Mouse (Mus musculus): ENCODE measurements around the gene Sult1a1. TPM values are rescaled to one million over a fixed set of nuclear protein-coding genes. Genes with fewer than 3 reads are reported as not detected.

The Sult1a1 gene
- total RNA-seq, 2 experiments from 2014 or later: 6.0 TPM; not detected in 1

GRCm38 (mm10) chr7:126632478-126632877, 43.8 kb downstream of the Sult1a1 start:
- ATAC-seq (replicated peaks; ENCODE audit: low FRiP score, poor library complexity, severe bottlenecking): no peak

- ATAC-seq (replicated peaks; ENCODE audit: low FRiP score, poor library complexity, severe bottlenecking): no peak
These were observed 45.3 kb downstream of the Sult1a1 start, which contains the start of gene Nupr1 for GRCm38 (mm10) chr7:126630824-126631518. TSS of gene Nupr1 (minus strand) at chr7:126630861.

- no peak for ATAC-seq (replicated peaks; ENCODE audit: low FRiP score, poor library complexity, severe bottlenecking)
These were observed 46.3 kb downstream of the Sult1a1 start for GRCm38 (mm10) chr7:126629915-126630314.

- ATAC-seq (replicated peaks; ENCODE audit: low FRiP score, poor library complexity, severe bottlenecking): no peak
These were observed 48.1 kb downstream of the Sult1a1 start for GRCm38 (mm10) chr7:126628111-126628510.

GRCm38 (mm10) chr7:126625807-126626600, 50.2 kb downstream of the Sult1a1 start:
- no peak for ATAC-seq (replicated peaks; ENCODE audit: low FRiP score, poor library complexity, severe bottlenecking)

GRCm38 (mm10) chr7:126625369-126625768, 50.9 kb downstream of the Sult1a1 start:
- no peak for ATAC-seq (replicated peaks; ENCODE audit: low FRiP score, poor library complexity, severe bottlenecking)

GRCm38 (mm10) chr7:126624774-126625173, 51.5 kb downstream of the Sult1a1 start:
- no peak for ATAC-seq (replicated peaks; ENCODE audit: low FRiP score, poor library complexity, severe bottlenecking)

- ATAC-seq (replicated peaks; ENCODE audit: low FRiP score, poor library complexity, severe bottlenecking): no peak
These were observed 52.9 kb downstream of the Sult1a1 start for GRCm38 (mm10) chr7:126623381-126623780.

Other genes starting within 250 kb of the Sult1a1 start
- 2.3 and 2.9 TPM in 2 replicates for gene Rabep2, start 247.7 kb downstream of the Sult1a1 start, total RNA-seq (2015; ENCODE audit: low replicate concordance)
- 2.0 and 4.3 TPM in 2 replicates for gene Rabep2, start 247.7 kb downstream of the Sult1a1 start, total RNA-seq (2017; ENCODE audit: low replicate concordance)
- gene Atp2a1, start 213.3 kb downstream of the Sult1a1 start, total RNA-seq (2015; ENCODE audit: low replicate concordance): not detected in 2 replicates
- gene Atp2a1, start 213.3 kb downstream of the Sult1a1 start, total RNA-seq (2017; ENCODE audit: low replicate concordance): not detected in 2 replicates
- gene Sh2b1, start 201.0 kb downstream of the Sult1a1 start, total RNA-seq (2015; ENCODE audit: low replicate concordance): 4.0 and 7.7 TPM in 2 replicates
- gene Sh2b1, start 201.0 kb downstream of the Sult1a1 start, total RNA-seq (2017; ENCODE audit: low replicate concordance): 6.6 and 19.6 TPM in 2 replicates
- gene Tufm, start 189.1 kb downstream of the Sult1a1 start, total RNA-seq (2015; ENCODE audit: low replicate concordance): 11.3 and 12.5 TPM in 2 replicates
- gene Tufm, start 189.1 kb downstream of the Sult1a1 start, total RNA-seq (2017; ENCODE audit: low replicate concordance): 7.3 and 8.2 TPM in 2 replicates
- gene Atxn2l, start 173.0 kb downstream of the Sult1a1 start, total RNA-seq (2015; ENCODE audit: low replicate concordance): 35.2 and 47.2 TPM in 2 replicates
- gene Atxn2l, start 173.0 kb downstream of the Sult1a1 start, total RNA-seq (2017; ENCODE audit: low replicate concordance): 28.8 and 35.0 TPM in 2 replicates
- 44.2 and 57.9 TPM in 2 replicates for gene Eif3c, start 110.0 kb downstream of the Sult1a1 start, total RNA-seq (2015; ENCODE audit: low replicate concordance)
- 79.4 and 87.0 TPM in 2 replicates for gene Eif3c, start 110.0 kb downstream of the Sult1a1 start, total RNA-seq (2017; ENCODE audit: low replicate concordance)
- gene Apobr, start 91.5 kb downstream of the Sult1a1 start, total RNA-seq (2015; ENCODE audit: low replicate concordance): 4.8 and 9.8 TPM in 2 replicates
- gene Apobr, start 91.5 kb downstream of the Sult1a1 start, total RNA-seq (2017; ENCODE audit: low replicate concordance): 9.3 and 9.5 TPM in 2 replicates
- gene Cln3, start 90.6 kb downstream of the Sult1a1 start, total RNA-seq (2015; ENCODE audit: low replicate concordance): 4.4 and 30.9 TPM in 2 replicates
- gene Cln3, start 90.6 kb downstream of the Sult1a1 start, total RNA-seq (2017; ENCODE audit: low replicate concordance): 9.1 and 9.9 TPM in 2 replicates
- not detected in 2 replicates for gene Il27, start 81.5 kb downstream of the Sult1a1 start, total RNA-seq (2015; ENCODE audit: low replicate concordance)
- not detected in 2 replicates for gene Il27, start 81.5 kb downstream of the Sult1a1 start, total RNA-seq (2017; ENCODE audit: low replicate concordance)
- 10.4 and 11.9 TPM in 2 replicates for gene Nupr1, start 45.6 kb downstream of the Sult1a1 start, total RNA-seq (2015; ENCODE audit: low replicate concordance)
- 5.9 and 9.0 TPM in 2 replicates for gene Nupr1, start 45.6 kb downstream of the Sult1a1 start, total RNA-seq (2017; ENCODE audit: low replicate concordance)
- 33.6 and 37.9 TPM in 2 replicates for gene Sgf29, start 27.1 kb downstream of the Sult1a1 start, total RNA-seq (2015; ENCODE audit: low replicate concordance)
- 6.8 and 17.6 TPM in 2 replicates for gene Sgf29, start 27.1 kb downstream of the Sult1a1 start, total RNA-seq (2017; ENCODE audit: low replicate concordance)
- 4.8 and 13.4 TPM in 2 replicates for gene Bola2, start 19.0 kb upstream of the Sult1a1 start, total RNA-seq (2015; ENCODE audit: low replicate concordance)
- 11.6 and 27.2 TPM in 2 replicates for gene Bola2, start 19.0 kb upstream of the Sult1a1 start, total RNA-seq (2017; ENCODE audit: low replicate concordance)
- 0.19 and 1.9 TPM in 2 replicates for gene Slx1b, start 19.4 kb upstream of the Sult1a1 start, total RNA-seq (2015; ENCODE audit: low replicate concordance)
- gene Slx1b, start 19.4 kb upstream of the Sult1a1 start, total RNA-seq (2017; ENCODE audit: low replicate concordance): 0.42 and 1.4 TPM in 2 replicates
- 127 and 157 TPM in 2 replicates for gene Coro1a, start 31.4 kb upstream of the Sult1a1 start, total RNA-seq (2015; ENCODE audit: low replicate concordance)
- 132 and 182 TPM in 2 replicates for gene Coro1a, start 31.4 kb upstream of the Sult1a1 start, total RNA-seq (2017; ENCODE audit: low replicate concordance)
- 46.1 and 51.8 TPM in 2 replicates for gene Mapk3, start 83.2 kb upstream of the Sult1a1 start, total RNA-seq (2015; ENCODE audit: low replicate concordance)
- gene Mapk3, start 83.2 kb upstream of the Sult1a1 start, total RNA-seq (2017; ENCODE audit: low replicate concordance): 10.9 and 19.4 TPM in 2 replicates
- 5.6 TPM in 1 of 2 replicates, not detected in the other for gene Gdpd3, start 89.9 kb upstream of the Sult1a1 start, total RNA-seq (2015; ENCODE audit: low replicate concordance)
- gene Gdpd3, start 89.9 kb upstream of the Sult1a1 start, total RNA-seq (2017; ENCODE audit: low replicate concordance): 5.4 and 7.2 TPM in 2 replicates
- gene Ypel3, start 100.5 kb upstream of the Sult1a1 start, total RNA-seq (2015; ENCODE audit: low replicate concordance): 752 and 763 TPM in 2 replicates
- 364 and 550 TPM in 2 replicates for gene Ypel3, start 100.5 kb upstream of the Sult1a1 start, total RNA-seq (2017; ENCODE audit: low replicate concordance)
- 28.8 and 31.9 TPM in 2 replicates for gene Tbx6, start 105.1 kb upstream of the Sult1a1 start, total RNA-seq (2015; ENCODE audit: low replicate concordance)
- gene Tbx6, start 105.1 kb upstream of the Sult1a1 start, total RNA-seq (2017; ENCODE audit: low replicate concordance): 12.3 and 23.2 TPM in 2 replicates
- 46.7 and 84.9 TPM in 2 replicates for gene Ppp4c, start 116.1 kb upstream of the Sult1a1 start, total RNA-seq (2015; ENCODE audit: low replicate concordance)
- gene Ppp4c, start 116.1 kb upstream of the Sult1a1 start, total RNA-seq (2017; ENCODE audit: low replicate concordance): 43.5 and 62.7 TPM in 2 replicates
- not detected in 2 replicates for gene Fam57b, start 121.2 kb upstream of the Sult1a1 start, total RNA-seq (2015; ENCODE audit: low replicate concordance)
- gene Fam57b, start 121.2 kb upstream of the Sult1a1 start, total RNA-seq (2017; ENCODE audit: low replicate concordance): not detected in 2 replicates
- not detected in 2 replicates for gene 4930451I11Rik, start 155.2 kb upstream of the Sult1a1 start, total RNA-seq (2015; ENCODE audit: low replicate concordance)
- gene 4930451I11Rik, start 155.2 kb upstream of the Sult1a1 start, total RNA-seq (2017; ENCODE audit: low replicate concordance): not detected in 2 replicates
- gene Doc2a, start 171.0 kb upstream of the Sult1a1 start, total RNA-seq (2015; ENCODE audit: low replicate concordance): not detected in 2 replicates
- not detected in 2 replicates for gene Doc2a, start 171.0 kb upstream of the Sult1a1 start, total RNA-seq (2017; ENCODE audit: low replicate concordance)
- gene Hirip3, start 185.5 kb upstream of the Sult1a1 start, total RNA-seq (2015; ENCODE audit: low replicate concordance): 5.2 and 9.2 TPM in 2 replicates
- 38.2 and 40.8 TPM in 2 replicates for gene Hirip3, start 185.5 kb upstream of the Sult1a1 start, total RNA-seq (2017; ENCODE audit: low replicate concordance)
- 14.4 and 35.5 TPM in 2 replicates for gene Ino80e, start 185.9 kb upstream of the Sult1a1 start, total RNA-seq (2015; ENCODE audit: low replicate concordance)
- gene Ino80e, start 185.9 kb upstream of the Sult1a1 start, total RNA-seq (2017; ENCODE audit: low replicate concordance): 4.9 and 9.9 TPM in 2 replicates
- gene Taok2, start 208.3 kb upstream of the Sult1a1 start, total RNA-seq (2015; ENCODE audit: low replicate concordance): 6.9 and 9.6 TPM in 2 replicates
- 17.0 and 31.8 TPM in 2 replicates for gene Taok2, start 208.3 kb upstream of the Sult1a1 start, total RNA-seq (2017; ENCODE audit: low replicate concordance)
- gene Tmem219, start 246.5 kb upstream of the Sult1a1 start, total RNA-seq (2015; ENCODE audit: low replicate concordance): 4.0 and 6.3 TPM in 2 replicates
- gene Tmem219, start 246.5 kb upstream of the Sult1a1 start, total RNA-seq (2017; ENCODE audit: low replicate concordance): 2.1 and 6.8 TPM in 2 replicates